8 mouse cellular contexts compared by ENCODE assay signal in genomic region chr15:98662567-98663545, GRCm38 (mm10). TPM values are rescaled to one million over a fixed set of nuclear protein-coding genes. Genes with fewer than 3 reads are reported as not detected.
DNase-seq lines count a peak whose midpoint lies in the region; ATAC-seq and TF ChIP-seq lines count a peak whose summit lies in the region.

Gene Ddx23 (minus strand): TSS chr15:98662894.

- intact Hi-C loops in gastrocnemius, adult 2 months (cut with DNase I) = loop anchor here (5.0 kb wide), 1 partner anchor 139 kb away; no protein-coding TSS in a partner anchor
- intact Hi-C loops in left cerebral cortex, adult 2 months (cut with DNase I) = no loop called here

- peak within 1 kb of the TSS; percentile 96 for H3K27ac ChIP-seq in gastrocnemius, adult 2 months
- peak within 1 kb of the TSS; percentile 95 for H3K27ac ChIP-seq in hindbrain, postnatal 0 days
- peak within 1 kb of the TSS; percentile 96 for H3K27ac ChIP-seq in left cerebral cortex, adult 2 months

- peak within 1 kb of the TSS; percentile 85 for H3K4me3 ChIP-seq in gastrocnemius, adult 2 months
- peak within 1 kb of the TSS; percentile 84 for H3K4me3 ChIP-seq in hindbrain, postnatal 0 days (ENCODE audit: low read length)
- H3K4me3 ChIP-seq in left cerebral cortex, adult 2 months = peak within 1 kb of the TSS; percentile 86

- TF ChIP-seq CTCF in gastrocnemius, adult 2 months (IDR thresholded peaks at IDR 0.05) = no peak
- TF ChIP-seq CTCF in hindbrain, postnatal 0 days (IDR thresholded peaks at IDR 0.05; ENCODE audit: low read depth) = no peak
- no peak for TF ChIP-seq CTCF in left cerebral cortex, adult 2 months (IDR thresholded peaks at IDR 0.05)

- H3K4me2 ChIP-seq in hindbrain, postnatal 0 days (ENCODE audit: low read depth, low read length) = peak within 1 kb of the TSS; percentile 65

- H3K9ac ChIP-seq in hindbrain, postnatal 0 days (replicated peaks; ENCODE audit: low read length) = peak within 1 kb of the TSS; percentile 85

- H3K36me3 ChIP-seq in hindbrain, postnatal 0 days (ENCODE audit: insufficient read depth, low read length) = peaks cover 5% of the 10 kb centered on the region; the same call in 1 of the 2 replicates

- peak; percentile 97 for DNase-seq in ZHBTc4 (ENCODE audit: low read depth, low spot score)
- DNase-seq in gastrocnemius, adult 2 months = peak; percentile 97
- DNase-seq in hindbrain, postnatal 0 days (ENCODE audit: low spot score) = peak; percentile 99
- DNase-seq in left cerebral cortex, adult 2 months (ENCODE audit: extremely low spot score in 1 of 2, low spot score in 2 of 2) = peak; percentile 95
- peak; percentile 98 to 99 for DNase-seq in right cerebral cortex, adult 2 months (ENCODE audit: low spot score in 2 of 2)
- DNase-seq in urinary bladder, postnatal 14 days (ENCODE audit: low spot score) = peak; percentile 95

- peak; percentile 95 for ATAC-seq in common myeloid progenitor, adult 5-6 weeks (replicated peaks; ENCODE audit: low read depth, poor library complexity, severe bottlenecking)
- peak; percentile 97 for ATAC-seq in hindbrain, postnatal 0 days
- peak; percentile 99 for ATAC-seq in megakaryocyte, adult 5-6 weeks (ENCODE audit: poor library complexity, severe bottlenecking)

- no peaks in the 10 kb centered on the region for H3K9me3 ChIP-seq in hindbrain, postnatal 0 days (ENCODE audit: low read length)

- no peaks in the 10 kb centered on the region for H3K4me1 ChIP-seq in hindbrain, postnatal 0 days (ENCODE audit: insufficient read depth, low read length)

- H3K27me3 ChIP-seq in hindbrain, postnatal 0 days (ENCODE audit: insufficient read depth, low read length) = no peaks in the 10 kb centered on the region

- WGBS in hindbrain, postnatal 0 days = 4% methylated on average over 47 of the region's 48 CpGs

RNA-seq across cellular contexts. Expression of gene Ddx23, which starts in this region (rescaled TPM):
- total RNA-seq in common myeloid progenitor, adult 5-6 weeks (2017) = 84.4 and 114 TPM in 2 replicates
- total RNA-seq in gastrocnemius, adult 2 months (2021) = 10 to 100 TPM; 66.3 to 67.4 TPM
- total RNA-seq in hindbrain, postnatal 0 days (2014; rRNA removed) = 52.9 and 68.7 TPM in 2 replicates
- 20.1 and 23.4 TPM in 2 replicates for polyA plus RNA-seq in hindbrain, postnatal 0 days (2015; fragmentation: Nextera tagmentation; extraction: Ambion mirVana)
- total RNA-seq in left cerebral cortex, adult 2 months (2021) = 10 to 100 TPM; 84.4 to 90.2 TPM
- total RNA-seq in megakaryocyte, adult 5-6 weeks (2015) = 20.2 and 23.4 TPM in 2 replicates
- total RNA-seq in megakaryocyte, adult 5-6 weeks (2017) = 84.3 and 106 TPM in 2 replicates

Comparison
In these comparisons a context has a peak if more than half of its experiments do, and no peak if none do; other contexts are left out.
1. Peak in every context shown above with its lines: DNase-seq, ATAC-seq, H3K4me3 ChIP-seq and H3K27ac ChIP-seq.